Mouse (Mus musculus): ENCODE measurements at regions not wholly inside any gene's neighbourhood (a gene's known extent, or its start where the extent isn't known, plus 50 kb on each side); places are given as distances from the start of the nearest gene placed in this dataset.

DNA sequence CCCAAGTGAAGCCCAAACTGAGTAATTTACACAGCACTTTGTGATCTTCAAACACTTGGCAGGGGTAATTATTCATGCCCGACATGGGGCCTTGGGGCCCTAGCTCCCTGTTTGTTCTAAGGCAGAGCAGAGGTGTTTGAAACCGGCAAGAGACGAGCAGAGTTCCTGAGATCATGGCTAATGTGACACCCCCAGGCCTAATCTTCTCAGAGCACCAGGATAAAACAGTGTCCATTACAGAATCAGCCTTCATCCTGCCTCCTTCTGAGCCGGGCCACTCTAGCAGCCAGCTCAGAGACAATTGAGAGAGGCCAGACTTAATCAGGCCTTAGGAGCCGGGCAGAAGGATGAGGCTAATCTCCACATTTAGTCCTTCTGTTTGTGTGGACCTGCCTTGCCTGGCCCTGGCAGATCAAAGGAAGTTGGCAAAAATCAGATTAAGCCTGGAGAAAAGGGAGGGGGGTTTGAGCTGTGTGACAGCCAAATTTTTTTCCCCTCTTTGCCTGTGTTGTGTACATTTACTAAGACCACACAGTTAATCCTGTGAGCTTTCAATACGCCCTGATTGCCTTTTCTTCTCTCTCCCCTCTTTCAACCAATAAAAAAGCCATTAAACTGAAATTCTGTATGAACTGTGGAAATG, 157.5 kb upstream of the Irx1 start:
- intact Hi-C loops (cut with DNase I), result no loop called here
- no peak for DNase-seq
- TF ChIP-seq CTCF (IDR thresholded peaks at IDR 0.05), result no peak
- Histone ChIP-seq H3K4me3 (no peak overlapping the region), H3K27ac (no peak overlapping the region)

DNA sequence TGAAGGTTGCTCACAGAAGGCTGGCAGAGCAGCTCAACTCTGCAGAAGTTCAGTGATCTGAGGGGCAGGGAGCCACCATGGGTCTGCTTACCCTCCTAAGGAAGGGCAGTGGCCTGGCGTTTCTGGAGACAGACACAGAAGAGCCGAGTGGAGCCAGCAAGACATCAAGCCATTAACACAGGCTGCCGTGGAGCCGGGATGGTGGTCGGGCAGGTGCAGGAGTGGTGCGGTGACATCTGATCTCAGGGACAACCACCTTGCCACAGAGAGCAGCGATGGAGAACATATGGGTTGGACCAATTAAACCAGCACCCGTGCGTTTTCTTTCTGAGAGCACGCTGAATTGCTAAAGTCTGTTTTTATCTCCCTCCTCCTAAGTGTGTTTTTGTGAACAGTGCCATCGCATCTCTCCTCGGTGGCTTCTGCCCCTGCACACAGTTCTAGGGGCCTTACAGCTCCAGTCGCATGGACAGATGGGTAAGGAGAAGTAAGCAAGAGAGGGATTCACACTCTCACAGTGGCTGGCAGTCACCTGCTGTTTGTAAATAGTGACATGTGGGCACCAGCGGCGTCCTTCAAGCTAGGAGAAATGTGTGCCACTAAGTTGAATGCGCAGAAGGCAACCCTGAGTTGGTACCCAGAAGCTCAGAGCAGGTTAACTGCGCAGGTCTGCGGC, 158.2 kb upstream of the Irx1 start:
- intact Hi-C loops (cut with DNase I), result no loop called here
- Histone ChIP-seq H3K4me3 (no peak overlapping the region), H3K27ac (no peak overlapping the region)
- DNase-seq, result no peak
- TF ChIP-seq CTCF (IDR thresholded peaks at IDR 0.05), result no peak

DNA sequence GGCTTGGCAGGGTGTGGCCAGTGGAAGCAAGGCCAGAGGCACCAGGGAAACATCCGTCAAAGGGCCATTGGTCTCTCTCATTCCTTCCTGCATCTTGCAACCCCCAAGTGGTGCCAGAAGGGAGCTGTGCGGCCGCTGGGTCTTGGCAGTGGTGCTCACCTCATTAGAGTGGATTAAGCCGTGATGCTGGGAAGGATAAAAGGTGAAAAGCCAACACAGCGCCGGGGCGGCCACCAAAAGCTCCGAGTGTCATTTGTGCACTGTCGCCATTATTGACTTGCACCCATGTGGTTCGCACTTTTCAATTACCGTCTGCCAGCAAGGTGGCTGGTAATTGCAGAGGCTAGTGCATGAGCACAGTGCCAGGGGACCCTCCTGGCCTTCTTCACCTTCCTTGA, 158.7 kb upstream of the Irx1 start:
- H3K27ac ChIP-seq, result no peak overlapping the region
- intact Hi-C loops (cut with DNase I), result no loop called here
- DNase-seq, result no peak
- no peak for TF ChIP-seq CTCF (IDR thresholded peaks at IDR 0.05)
- no peak overlapping the region for H3K4me3 ChIP-seq

DNA sequence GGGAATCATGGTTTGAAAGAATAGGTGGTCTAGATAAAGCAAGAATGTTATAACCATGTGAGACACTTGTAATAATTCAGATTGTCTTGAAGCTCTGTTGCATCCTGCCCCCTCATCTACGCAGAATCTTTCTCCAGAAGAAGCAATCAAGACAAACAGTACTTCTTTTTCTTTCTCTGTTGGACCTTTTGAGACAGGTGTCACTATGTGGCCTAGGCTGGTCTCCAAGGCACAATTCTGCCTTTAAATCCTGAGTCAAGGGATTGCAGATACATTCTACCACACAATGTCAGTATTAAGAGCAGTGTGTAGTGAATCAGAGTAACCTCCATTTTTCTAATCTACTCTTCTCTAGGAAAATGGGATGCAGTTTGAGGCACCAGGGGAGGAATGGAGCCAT, 164.8 kb upstream of the Irx1 start:
- no peak for TF ChIP-seq CTCF (IDR thresholded peaks at IDR 0.05)
- Histone ChIP-seq H3K27ac (no peak overlapping the region), H3K4me3 (no peak overlapping the region)
- DNase-seq, result no peak
- intact Hi-C loops (cut with DNase I), result no loop called here

DNA sequence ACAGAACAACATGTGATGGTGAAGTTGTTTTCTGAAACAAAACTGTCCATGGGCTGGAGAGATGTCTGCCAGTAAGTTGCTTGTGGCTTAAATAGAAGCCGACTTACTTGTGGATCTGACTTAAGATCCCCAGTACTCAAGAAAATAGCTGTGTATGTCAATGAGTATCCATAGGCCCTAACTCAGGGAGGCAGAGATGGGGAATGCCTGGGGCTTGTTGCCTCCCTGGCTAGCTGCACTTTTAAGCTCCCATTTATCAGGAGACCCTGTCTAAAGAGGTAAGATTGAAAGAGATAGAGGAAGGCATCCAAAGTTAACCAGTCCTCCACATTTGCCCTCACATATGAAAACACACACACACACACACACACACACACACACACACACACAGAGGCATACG, 167.8 kb upstream of the Irx1 start:
- Histone ChIP-seq H3K27ac (no peak overlapping the region), H3K4me3 (no peak overlapping the region)
- intact Hi-C loops (cut with DNase I), result no loop called here
- DNase-seq, result no peak
- TF ChIP-seq CTCF (IDR thresholded peaks at IDR 0.05), result no peak

DNA sequence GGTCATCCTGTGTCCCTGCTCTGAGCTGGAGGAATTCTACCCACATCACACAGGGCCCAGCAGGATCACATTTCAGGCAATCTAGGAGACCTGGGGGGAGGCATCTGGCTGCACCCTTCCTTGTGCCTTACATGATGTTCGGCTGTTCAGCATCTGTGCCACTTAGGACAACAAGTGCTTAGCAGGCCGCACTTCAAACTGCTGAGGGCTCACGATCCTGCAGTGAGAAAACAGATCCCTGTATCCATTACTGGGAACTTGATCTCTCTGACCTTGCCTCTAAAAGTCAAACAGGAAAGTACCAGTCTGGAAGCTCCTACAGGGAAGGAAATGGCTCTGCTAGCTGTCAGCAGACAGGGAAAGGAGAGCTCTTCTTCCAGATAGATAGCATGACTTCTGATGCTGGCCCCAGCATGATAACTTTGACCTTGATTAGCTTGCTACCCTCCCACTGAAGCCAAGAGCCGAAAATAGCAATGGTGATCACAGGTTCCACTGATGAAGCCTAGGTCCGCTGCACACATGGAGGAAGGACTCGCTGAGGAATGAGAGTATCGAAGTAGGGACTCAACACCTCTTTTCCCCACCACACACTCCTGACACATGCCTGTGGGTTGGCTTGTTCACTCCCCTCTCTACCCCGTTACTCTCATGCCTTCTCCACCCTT, 170.7 kb upstream of the Irx1 start:
- H3K27ac ChIP-seq, result peak overlapping the region; percentile 64
- DNase-seq, result peak; percentile 26
- TF ChIP-seq CTCF (IDR thresholded peaks at IDR 0.05), result no peak

DNA sequence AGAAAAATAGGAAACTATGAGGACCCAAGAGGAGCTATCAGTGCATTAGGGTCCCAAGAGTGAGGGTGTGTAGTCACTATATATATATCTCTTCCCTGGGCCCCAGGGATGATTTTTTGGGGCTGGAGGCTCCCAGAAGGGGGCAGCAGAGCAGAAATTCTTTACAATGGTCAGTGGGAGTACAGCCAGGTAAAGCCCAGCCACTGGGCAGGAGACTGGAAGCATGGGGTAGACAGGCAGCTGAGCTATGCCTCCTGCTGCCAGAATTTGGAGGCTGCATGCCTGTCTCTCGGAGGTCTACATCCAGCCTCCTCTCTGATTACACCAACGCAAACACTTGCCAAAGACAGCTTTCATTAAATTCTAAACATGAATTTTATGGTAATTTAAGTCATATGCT, 202.7 kb upstream of the Irx1 start:
- H3K27ac ChIP-seq, result no peak overlapping the region
- intact Hi-C loops (cut with DNase I), result no loop called here
- no peak for TF ChIP-seq CTCF (IDR thresholded peaks at IDR 0.05)
- H3K4me3 ChIP-seq, result no peak overlapping the region
- DNase-seq, result no peak

More for the DNA sequence above, 170.7 kb upstream of the Irx1 start:
- intact Hi-C loops (cut with DNase I), result no loop called here
- no peak overlapping the region for H3K4me3 ChIP-seq

DNA sequence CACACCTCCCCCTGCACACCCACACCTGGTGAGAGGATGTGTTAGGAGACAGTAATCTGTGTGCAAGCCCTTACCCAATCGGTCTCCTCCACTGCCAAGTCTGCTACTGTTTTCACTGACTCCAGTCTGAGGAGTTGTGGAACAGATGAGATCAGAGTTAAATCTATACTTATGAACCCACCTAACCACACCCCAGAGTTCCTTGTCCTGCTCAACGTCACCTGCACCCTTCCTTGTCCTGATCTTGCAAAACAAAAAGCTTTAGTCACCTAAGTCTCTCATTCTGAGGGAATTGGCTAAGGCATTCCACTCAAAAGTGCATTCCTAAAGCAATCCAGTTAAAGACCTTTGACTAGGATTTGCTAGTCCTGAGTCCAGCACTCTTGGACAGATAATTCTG, 203.9 kb upstream of the Irx1 start:
- Histone ChIP-seq H3K4me3 (no peak overlapping the region), H3K27ac (no peak overlapping the region)
- intact Hi-C loops (cut with DNase I), result no loop called here
- DNase-seq, result no peak
- no peak for TF ChIP-seq CTCF (IDR thresholded peaks at IDR 0.05)

DNA sequence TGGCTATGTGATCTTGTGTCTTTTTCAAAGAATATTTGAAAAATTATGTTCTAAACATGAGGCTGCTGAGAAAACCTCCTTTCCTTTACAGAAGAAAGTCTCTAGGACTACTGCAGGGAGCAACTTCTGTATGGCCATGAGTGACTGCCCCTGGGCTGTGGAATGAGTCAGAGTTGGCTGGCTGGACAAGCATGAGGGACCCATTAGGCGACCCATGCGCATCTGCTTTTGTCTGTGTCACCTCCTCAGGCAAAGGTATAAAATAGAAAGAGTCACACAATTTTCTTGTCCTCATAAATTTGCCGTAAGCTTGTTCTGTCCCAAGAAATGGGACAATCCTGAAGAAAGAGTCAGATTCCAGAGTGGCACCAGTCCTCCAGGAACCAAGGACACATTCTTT, 220.1 kb upstream of the Irx1 start:
- Histone ChIP-seq H3K27ac (no peak overlapping the region), H3K4me3 (no peak overlapping the region)
- intact Hi-C loops (cut with DNase I), result no loop called here
- no peak for TF ChIP-seq CTCF (IDR thresholded peaks at IDR 0.05)
- no peak for DNase-seq

DNA sequence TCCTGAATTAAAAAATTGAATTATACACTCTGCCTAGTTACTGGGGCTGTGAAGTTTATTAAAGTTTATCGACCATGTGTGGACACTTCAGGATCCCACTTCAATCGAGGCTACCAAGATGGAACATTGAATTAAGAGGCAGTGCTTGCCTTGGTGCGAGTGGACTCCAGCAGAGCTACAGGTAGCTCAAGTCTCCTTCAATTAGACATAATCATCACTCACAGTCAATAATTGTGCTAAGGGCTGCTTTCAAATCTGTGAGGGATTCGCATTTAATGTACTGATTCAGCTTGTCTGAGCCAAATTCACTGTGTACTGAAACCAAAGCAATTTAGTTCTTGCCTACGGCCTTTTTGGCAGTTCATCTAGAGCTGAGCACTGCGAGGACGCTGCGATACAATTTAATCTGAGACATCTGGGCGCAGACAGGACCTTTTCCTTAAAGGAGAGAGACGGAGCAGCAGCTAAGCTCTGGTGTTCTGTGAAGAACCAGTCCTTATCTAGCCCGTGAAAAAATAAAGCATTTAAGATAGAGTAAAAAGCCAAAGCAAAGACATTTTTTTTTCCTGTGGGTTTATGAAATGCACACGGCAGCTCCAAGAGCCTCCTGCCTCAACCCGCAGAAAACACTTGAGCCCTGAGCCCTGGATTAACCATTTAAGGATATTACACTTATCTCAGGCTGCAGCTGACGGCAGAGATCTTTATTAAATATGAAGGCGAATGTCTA, 220.8 kb upstream of the Irx1 start:
- no peak overlapping the region for H3K27ac ChIP-seq
- intact Hi-C loops (cut with DNase I), result no loop called here
- H3K4me3 ChIP-seq, result no peak overlapping the region
- no peak for DNase-seq
- TF ChIP-seq CTCF (IDR thresholded peaks at IDR 0.05), result no peak

DNA sequence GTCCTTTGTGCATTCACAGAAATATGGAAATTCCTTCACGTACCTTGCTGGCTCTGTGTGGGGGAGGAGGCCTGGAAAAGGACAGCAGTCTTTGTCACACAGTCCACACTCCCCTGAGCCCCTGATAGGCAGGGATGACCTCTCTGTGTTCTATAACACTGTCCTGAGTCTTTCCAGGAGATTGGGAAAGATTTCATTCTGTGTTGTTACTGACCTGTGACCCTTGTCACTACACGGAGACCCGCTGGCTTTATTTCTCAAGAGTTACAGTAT, 221.3 kb upstream of the Irx1 start:
- no peak for DNase-seq
- Histone ChIP-seq H3K4me3 (no peak overlapping the region), H3K27ac (no peak overlapping the region)
- intact Hi-C loops (cut with DNase I), result no loop called here
- no peak for TF ChIP-seq CTCF (IDR thresholded peaks at IDR 0.05)

DNA sequence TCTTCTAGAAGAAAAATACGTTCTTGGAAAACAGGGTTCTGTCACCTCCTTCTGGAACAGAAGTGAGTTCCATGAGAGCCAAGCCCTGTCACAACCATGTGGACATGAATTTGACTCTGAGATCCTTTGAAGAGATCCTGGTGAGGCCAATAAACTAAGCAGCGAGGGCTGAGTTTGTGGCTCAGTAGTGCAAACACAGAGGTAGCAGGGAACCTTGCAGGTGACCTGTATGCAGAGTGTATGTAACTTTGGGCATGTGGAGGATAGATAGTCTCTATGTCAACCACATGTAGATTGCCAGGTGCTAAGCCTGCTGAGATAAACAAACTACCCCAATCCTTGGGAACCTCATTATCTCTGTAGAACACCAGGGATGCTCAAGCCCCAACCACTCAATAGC, 232.4 kb upstream of the Irx1 start:
- Histone ChIP-seq H3K4me3 (no peak overlapping the region), H3K27ac (no peak overlapping the region)
- no peak for TF ChIP-seq CTCF (IDR thresholded peaks at IDR 0.05)
- intact Hi-C loops (cut with DNase I), result no loop called here
- DNase-seq, result no peak

DNA sequence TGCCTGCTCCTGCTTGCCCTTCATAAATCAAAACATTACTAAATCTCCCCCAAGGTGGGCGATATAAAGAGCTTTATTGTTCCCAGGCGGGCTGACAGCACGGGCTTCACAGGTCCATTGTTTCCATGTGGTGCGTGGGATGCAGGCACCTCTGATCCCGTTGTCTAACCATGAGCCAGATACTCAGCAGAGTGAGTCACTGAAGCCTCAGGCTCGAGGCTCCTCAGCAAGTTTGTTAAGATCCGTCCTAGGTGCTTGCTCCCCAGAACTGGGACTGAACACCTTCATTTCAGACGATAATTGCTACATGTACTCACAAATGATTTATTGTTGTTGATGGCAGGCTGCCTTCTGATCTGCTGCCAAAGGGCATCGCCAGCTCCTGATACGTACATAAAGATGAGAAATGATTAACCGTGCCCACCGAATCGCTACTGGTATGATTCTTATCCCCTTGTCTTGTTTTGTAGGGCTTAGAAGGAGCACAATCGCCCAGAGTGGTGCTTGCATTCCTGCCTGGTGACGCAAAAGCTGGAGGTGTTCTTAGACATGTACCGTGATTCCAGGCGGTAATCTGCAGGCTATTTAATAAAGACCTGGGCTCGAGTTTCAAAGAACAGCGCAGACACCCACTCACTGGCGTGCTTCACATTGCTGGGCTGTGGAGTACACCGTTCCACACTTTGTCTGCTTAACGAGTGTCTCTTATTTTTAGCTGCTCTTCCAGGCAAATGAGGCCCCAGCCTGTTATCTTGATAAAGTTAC, 235.0 kb upstream of the Irx1 start:
- no peak for DNase-seq
- Histone ChIP-seq H3K4me3 (no peak overlapping the region), H3K27ac (no peak overlapping the region)
- no peak for TF ChIP-seq CTCF (IDR thresholded peaks at IDR 0.05)
- intact Hi-C loops (cut with DNase I), result no loop called here

Data from gastrocnemius, adult 2 months (tissue).